Comparison of ENCODE assay signal across 25 mouse cellular contexts in genomic region chr8:54518756-54519460, GRCm38 (mm10). TPM values are rescaled to one million over a fixed set of nuclear protein-coding genes. Genes with fewer than 3 reads are reported as not detected.
A peak's percentile ranks its signal among the peaks of the same experiment; 100 is the strongest.
DNase-seq lines count a peak whose midpoint lies in the region; ATAC-seq lines count a peak whose summit lies in the region.
"Had no signal": no experiment of that assay in that cellular context is flagged by ENCODE, and none has a peak within 500 bp of the region (broad histone marks: within the 10 kb centered on the region; RNA-seq: fewer than 3 reads in every experiment).

No protein-coding gene starts in this region.

- H3K4me1 ChIP-seq in forebrain, embryonic 11.5 days (replicated peaks; ENCODE audit: control insufficient read depth, insufficient read depth, low read length): no peaks in the 10 kb centered on the region
- no peaks in the 10 kb centered on the region for H3K4me1 ChIP-seq in forebrain, embryonic 14.5 days (ENCODE audit: control insufficient read depth, insufficient read depth, low read length)
- H3K4me1 ChIP-seq in midbrain, embryonic 11.5 days (ENCODE audit: control insufficient read depth, insufficient read depth, low read length): no peaks in the 10 kb centered on the region
- H3K4me1 ChIP-seq in midbrain, embryonic 14.5 days (ENCODE audit: control insufficient read depth, insufficient read depth, low read length): no peaks in the 10 kb centered on the region
- H3K4me1 ChIP-seq in kidney, embryonic 16.5 days (ENCODE audit: insufficient read depth, low read length): no peaks in the 10 kb centered on the region
- H3K4me1 ChIP-seq: embryonic facial prominence, embryonic 13.5 days; heart, embryonic 10.5 days; midbrain, embryonic 15.5 days; stomach, embryonic 15.5 days had no signal

- 85% methylated on average over 10 of the region's 10 CpGs for WGBS in forebrain, embryonic 11.5 days
- WGBS in forebrain, embryonic 14.5 days: 87% methylated on average over 10 of the region's 10 CpGs
- WGBS in midbrain, embryonic 11.5 days: 79% methylated on average over 10 of the region's 10 CpGs
- 86% methylated on average over 10 of the region's 10 CpGs for WGBS in midbrain, embryonic 14.5 days
- WGBS in kidney, embryonic 16.5 days: 64% methylated on average over 10 of the region's 10 CpGs

- H3K4me2 ChIP-seq in forebrain, embryonic 11.5 days (ENCODE audit: low read depth, low read length, severe bottlenecking): no peak overlapping the region
- no peak overlapping the region for H3K4me2 ChIP-seq in forebrain, embryonic 14.5 days (ENCODE audit: low read length)
- H3K4me2 ChIP-seq in midbrain, embryonic 11.5 days: no peak overlapping the region
- no peak overlapping the region for H3K4me2 ChIP-seq in midbrain, embryonic 14.5 days (ENCODE audit: low read length)
- H3K4me2 ChIP-seq in kidney, embryonic 16.5 days (replicated peaks; ENCODE audit: low read depth, low read length): no peak overlapping the region
- H3K4me2 ChIP-seq: embryonic facial prominence, embryonic 13.5 days; midbrain, embryonic 15.5 days; stomach, embryonic 15.5 days had no signal

- no peaks in the 10 kb centered on the region; the same call in 1 of the 2 replicates for H3K36me3 ChIP-seq in forebrain, embryonic 11.5 days (ENCODE audit: control insufficient read depth, insufficient read depth, low read length)
- peaks cover 27% of the 10 kb centered on the region for H3K36me3 ChIP-seq in forebrain, embryonic 14.5 days (ENCODE audit: control insufficient read depth, insufficient read depth, low read length)
- H3K36me3 ChIP-seq in midbrain, embryonic 11.5 days (ENCODE audit: control insufficient read depth, insufficient read depth, low read length): 0 out of 2 replicates have a peak, but pooled peaks cover 3% of the 10 kb centered on the region
- peaks cover 19% of the 10 kb centered on the region for H3K36me3 ChIP-seq in midbrain, embryonic 14.5 days (ENCODE audit: control insufficient read depth, insufficient read depth, low read length)
- H3K36me3 ChIP-seq in kidney, embryonic 16.5 days (ENCODE audit: insufficient read depth, low read length): peaks cover 13% of the 10 kb centered on the region
- H3K36me3 ChIP-seq: stomach, embryonic 15.5 days had no signal

- no peaks in the 10 kb centered on the region for H3K9me3 ChIP-seq in forebrain, embryonic 11.5 days (ENCODE audit: control insufficient read depth, low read length)
- H3K9me3 ChIP-seq in forebrain, embryonic 14.5 days (replicated peaks; ENCODE audit: control insufficient read depth, low read length): no peaks in the 10 kb centered on the region
- H3K9me3 ChIP-seq in midbrain, embryonic 11.5 days (ENCODE audit: control insufficient read depth, low read length): no peaks in the 10 kb centered on the region
- no peaks in the 10 kb centered on the region for H3K9me3 ChIP-seq in midbrain, embryonic 14.5 days (ENCODE audit: control insufficient read depth, low read length)
- H3K9me3 ChIP-seq in kidney, embryonic 16.5 days (ENCODE audit: low read length): no peaks in the 10 kb centered on the region
- H3K9me3 ChIP-seq: embryonic facial prominence, embryonic 13.5 days; heart, embryonic 10.5 days; hindbrain, embryonic 10.5 days; midbrain, embryonic 15.5 days; stomach, embryonic 15.5 days had no signal

- H3K27ac ChIP-seq in forebrain, embryonic 11.5 days (ENCODE audit: low read depth, low read length): no peak overlapping the region
- no peak overlapping the region for H3K27ac ChIP-seq in forebrain, embryonic 14.5 days (ENCODE audit: low read depth, low read length)
- H3K27ac ChIP-seq in midbrain, embryonic 11.5 days (ENCODE audit: low read depth, low read length): no peak overlapping the region
- H3K27ac ChIP-seq in midbrain, embryonic 14.5 days (replicated peaks; ENCODE audit: low read depth, low read length): no peak overlapping the region
- peak overlapping the region; percentile 36; the same call in 1 of the 2 replicates for H3K27ac ChIP-seq in kidney, embryonic 16.5 days (ENCODE audit: low read length)
- H3K27ac ChIP-seq: embryonic facial prominence, embryonic 13.5 days; heart, embryonic 10.5 days; hindbrain, embryonic 10.5 days; hindbrain, postnatal 0 days; layer of hippocampus, adult 2 months; macrophage; midbrain, embryonic 15.5 days; stomach, embryonic 15.5 days had no signal

- DNase-seq in forebrain, embryonic 11.5 days (ENCODE audit: low spot score): no peak
- DNase-seq in forebrain, embryonic 14.5 days (ENCODE audit: low spot score): no peak
- peak; percentile 74 for DNase-seq in midbrain, embryonic 11.5 days (ENCODE audit: low spot score, missing footprints)
- DNase-seq in midbrain, embryonic 14.5 days: no peak
- DNase-seq in heart, adult 11 months: no peak
- DNase-seq in adrenal gland, postnatal 10 days: no peak
- DNase-seq: cerebellum, adult 8-10 months; forebrain, postnatal 0 days; layer of hippocampus, postnatal 36 days; lung, adult 2 months; right cerebral cortex, postnatal 14 days; thymus, adult 18-20 months had no signal

- H3K9ac ChIP-seq in forebrain, embryonic 11.5 days (ENCODE audit: low read length): no peak overlapping the region
- no peak overlapping the region for H3K9ac ChIP-seq in forebrain, embryonic 14.5 days (ENCODE audit: low read length)
- H3K9ac ChIP-seq in midbrain, embryonic 11.5 days (ENCODE audit: low read length): no peak overlapping the region
- no peak overlapping the region for H3K9ac ChIP-seq in midbrain, embryonic 14.5 days (replicated peaks; ENCODE audit: low read length)
- no peak overlapping the region for H3K9ac ChIP-seq in kidney, embryonic 16.5 days (replicated peaks; ENCODE audit: low read length)
- H3K9ac ChIP-seq: embryonic facial prominence, embryonic 13.5 days; forebrain, postnatal 0 days; midbrain, embryonic 15.5 days; stomach, embryonic 15.5 days had no signal

- no peaks in the 10 kb centered on the region for H3K27me3 ChIP-seq in forebrain, embryonic 11.5 days (ENCODE audit: control insufficient read depth, insufficient read depth, low read length)
- H3K27me3 ChIP-seq in forebrain, embryonic 14.5 days (replicated peaks; ENCODE audit: control insufficient read depth, insufficient read depth, low read length): no peaks in the 10 kb centered on the region
- H3K27me3 ChIP-seq in midbrain, embryonic 11.5 days (ENCODE audit: control insufficient read depth, insufficient read depth, low read length): no peaks in the 10 kb centered on the region
- no peaks in the 10 kb centered on the region for H3K27me3 ChIP-seq in midbrain, embryonic 14.5 days (ENCODE audit: control insufficient read depth, insufficient read depth, low read length)
- H3K27me3 ChIP-seq in kidney, embryonic 16.5 days (ENCODE audit: insufficient read depth, low read length): no peaks in the 10 kb centered on the region
- H3K27me3 ChIP-seq: CH12.LX; embryonic facial prominence, embryonic 13.5 days; midbrain, embryonic 15.5 days; stomach, embryonic 15.5 days had no signal

- no peak overlapping the region for H3K4me3 ChIP-seq in forebrain, embryonic 11.5 days (ENCODE audit: low read depth, low read length)
- H3K4me3 ChIP-seq in forebrain, embryonic 14.5 days (ENCODE audit: low read depth, low read length): no peak overlapping the region
- no peak overlapping the region for H3K4me3 ChIP-seq in midbrain, embryonic 11.5 days (ENCODE audit: low read depth, low read length)
- H3K4me3 ChIP-seq in midbrain, embryonic 14.5 days (replicated peaks; ENCODE audit: low read depth, low read length): no peak overlapping the region
- H3K4me3 ChIP-seq in kidney, embryonic 16.5 days (ENCODE audit: low read length): no peak overlapping the region
- H3K4me3 ChIP-seq: embryonic facial prominence, embryonic 13.5 days; heart, embryonic 10.5 days; hindbrain, embryonic 10.5 days; layer of hippocampus, adult 2 months; midbrain, embryonic 15.5 days; myocyte; stomach, embryonic 15.5 days had no signal

- ATAC-seq in forebrain, embryonic 11.5 days (replicated peaks; ENCODE audit: low FRiP score): peak; percentile 10; the same call in 1 of the 2 replicates
- no peak for ATAC-seq in forebrain, embryonic 14.5 days
- peak; percentile 44; the same call in 1 of the 2 replicates for ATAC-seq in midbrain, embryonic 11.5 days (ENCODE audit: low FRiP score)
- no peak for ATAC-seq in midbrain, embryonic 14.5 days (ENCODE audit: low FRiP score, low TSS enrichment)
- peak; percentile 80 for ATAC-seq in kidney, embryonic 16.5 days (ENCODE audit: low FRiP score, low TSS enrichment)
- 0 out of 2 replicates have a peak, but pooled peaks have one; percentile 29 for ATAC-seq in megakaryocyte-erythroid progenitor cell, adult 5-6 weeks (replicated peaks; ENCODE audit: low FRiP score, low TSS enrichment, poor library complexity, severe bottlenecking)
- ATAC-seq: forebrain, postnatal 0 days; hindbrain, postnatal 0 days; midbrain, embryonic 15.5 days had no signal

RNA-seq across cellular contexts. Expression of gene Asb5, which starts 10.5 kb away (rescaled TPM):
- 4.2 and 8.2 TPM in 2 replicates for polyA plus RNA-seq in forebrain, embryonic 11.5 days (2014; fragmentation: Nextera tagmentation; extraction: Ambion mirVana)
- polyA plus RNA-seq in forebrain, embryonic 14.5 days (2014; fragmentation: Nextera tagmentation; extraction: Ambion mirVana): 4.0 and 5.2 TPM in 2 replicates
- 4.5 and 5.9 TPM in 2 replicates for polyA plus RNA-seq in midbrain, embryonic 11.5 days (2014; fragmentation: Nextera tagmentation; extraction: Ambion mirVana)
- 5.9 and 7.0 TPM in 2 replicates for polyA plus RNA-seq in midbrain, embryonic 14.5 days (2014; fragmentation: Nextera tagmentation; extraction: Ambion mirVana)
- 6.6 and 6.8 TPM in 2 replicates for polyA plus RNA-seq in kidney, embryonic 16.5 days (2015; fragmentation: Nextera tagmentation; extraction: Ambion mirVana)
- not detected in 2 replicates for total RNA-seq in megakaryocyte-erythroid progenitor cell, adult 5-6 weeks (2014; fragmentation: Nextera tagmentation)
- total RNA-seq in megakaryocyte-erythroid progenitor cell, adult 5-6 weeks (2017): not detected in 2 replicates
- 1 to 10 TPM; 3.0 to 9.8 TPM for total RNA-seq in adrenal gland, postnatal 10 days (2021)
- total RNA-seq: CH12.LX; common myeloid progenitor, adult 5-6 weeks had no signal
- polyA plus RNA-seq: macrophage had no signal

RNA-seq across cellular contexts. Expression of gene Spcs3, which starts 10.9 kb away (rescaled TPM):
- 84.3 and 85.8 TPM in 2 replicates for polyA plus RNA-seq in forebrain, embryonic 11.5 days (2014; fragmentation: Nextera tagmentation; extraction: Ambion mirVana)
- 60.8 and 66.8 TPM in 2 replicates for polyA plus RNA-seq in forebrain, embryonic 14.5 days (2014; fragmentation: Nextera tagmentation; extraction: Ambion mirVana)
- 81.7 and 92.9 TPM in 2 replicates for polyA plus RNA-seq in midbrain, embryonic 11.5 days (2014; fragmentation: Nextera tagmentation; extraction: Ambion mirVana)
- polyA plus RNA-seq in midbrain, embryonic 14.5 days (2014; fragmentation: Nextera tagmentation; extraction: Ambion mirVana): 46.0 and 57.5 TPM in 2 replicates
- 98.0 and 99.3 TPM in 2 replicates for polyA plus RNA-seq in kidney, embryonic 16.5 days (2015; fragmentation: Nextera tagmentation; extraction: Ambion mirVana)
- total RNA-seq in megakaryocyte-erythroid progenitor cell, adult 5-6 weeks (2014; fragmentation: Nextera tagmentation): 110 and 122 TPM in 2 replicates
- 117 and 132 TPM in 2 replicates for total RNA-seq in megakaryocyte-erythroid progenitor cell, adult 5-6 weeks (2017)
- total RNA-seq in adrenal gland, postnatal 10 days (2021): 10 to 100 TPM; 40.3 to 43.2 TPM

Comparison
In these comparisons a context has a peak if more than half of its experiments do, and no peak if none do; other contexts are left out.
1. ATAC-seq: peak in forebrain, embryonic 11.5 days (single experiment), midbrain, embryonic 11.5 days (single experiment), kidney, embryonic 16.5 days (single experiment) and megakaryocyte-erythroid progenitor cell, adult 5-6 weeks (single experiment); none in forebrain, embryonic 14.5 days (single experiment) and midbrain, embryonic 14.5 days (single experiment).